Mouse (Mus musculus): ENCODE data around the gene Ncoa1.
"Not testable (repeated sequence)": the region's sequence is repeated elsewhere in the genome, so short reads cannot be mapped to it uniquely, and the experiment has no call there.

The Ncoa1 gene

GRCm38 (mm10) chr12:4298626-4299025, 178.4 kb downstream of the Ncoa1 start:
- DNase-seq, result no peak

GRCm38 (mm10) chr12:4295881-4296280, 181.1 kb downstream of the Ncoa1 start:
- no peak for DNase-seq

- DNase-seq, result no peak
Measured at GRCm38 (mm10) chr12:4295281-4295680, 181.7 kb downstream of the Ncoa1 start.

GRCm38 (mm10) chr12:4293813-4294212, 183.2 kb downstream of the Ncoa1 start:
- DNase-seq, result no peak

GRCm38 (mm10) chr12:4285186-4285585, 191.8 kb downstream of the Ncoa1 start:
- no peak for DNase-seq

GRCm38 (mm10) chr12:4279878-4280277, 197.1 kb downstream of the Ncoa1 start:
- no peak for DNase-seq

GRCm38 (mm10) chr12:4278978-4279755, 197.8 kb downstream of the Ncoa1 start:
- no peak for DNase-seq

GRCm38 (mm10) chr12:4271078-4271477, 205.9 kb downstream of the Ncoa1 start:
- DNase-seq, result no peak

- DNase-seq, result no peak
Measured at GRCm38 (mm10) chr12:4267765-4268164, 209.2 kb downstream of the Ncoa1 start.

- no peak for DNase-seq
Measured at GRCm38 (mm10) chr12:4252742-4253655, 224.0 kb downstream of the Ncoa1 start.

GRCm38 (mm10) chr12:4249786-4250185, 227.2 kb downstream of the Ncoa1 start:
- peak; percentile 66 for DNase-seq

- no peak for DNase-seq
Measured at GRCm38 (mm10) chr12:4245742-4246141, 231.2 kb downstream of the Ncoa1 start.

- DNase-seq, result no peak
Measured at GRCm38 (mm10) chr12:4243805-4244204, 233.2 kb downstream of the Ncoa1 start.

GRCm38 (mm10) chr12:4240281-4240680, 236.7 kb downstream of the Ncoa1 start:
- DNase-seq, result not testable (repeated sequence)

- DNase-seq, result no peak
Measured at GRCm38 (mm10) chr12:4237481-4237880, 239.5 kb downstream of the Ncoa1 start.

GRCm38 (mm10) chr12:4233572-4234508, 243.1 kb downstream of the Ncoa1 start, which contains the start of the genes Ptrhd1 and Cenpo:
TSS of gene Ptrhd1 (plus strand) at chr12:4234027.
TSS of gene Cenpo (minus strand) at chr12:4234294.
- peak; percentile 97 for DNase-seq

GRCm38 (mm10) chr12:4232777-4233176, 244.2 kb downstream of the Ncoa1 start:
- DNase-seq, result no peak

- no peak for DNase-seq
Measured at GRCm38 (mm10) chr12:4230156-4230555, 246.8 kb downstream of the Ncoa1 start.

- no peak for DNase-seq
Measured at GRCm38 (mm10) chr12:4212908-4213307, 264.1 kb downstream of the Ncoa1 start.

GRCm38 (mm10) chr12:4211174-4211573, 265.8 kb downstream of the Ncoa1 start:
- no peak for DNase-seq

GRCm38 (mm10) chr12:4209196-4209595, 267.8 kb downstream of the Ncoa1 start:
- no peak for DNase-seq

- peak; percentile 61 for DNase-seq
Measured at GRCm38 (mm10) chr12:4208405-4209133, 268.4 kb downstream of the Ncoa1 start.
